Mouse (Mus musculus) ovary, postnatal 14 days (tissue): ENCODE results near the gene Hs6st3.

Source experiments
- DNase-seq: peaks from one replicate; pipeline ENCODE4 v3.0.0; 2022; ENCODE audit warnings: low spot score

The Hs6st3 gene

GRCm38 (mm10) chr14:119642874-119643273 lies 504.7 kb downstream of the Hs6st3 start:
- DNase-seq, result no peak

GRCm38 (mm10) chr14:119643840-119644239 lies 505.7 kb downstream of the Hs6st3 start:
- DNase-seq, result no peak

GRCm38 (mm10) chr14:119656936-119657335 lies 518.8 kb downstream of the Hs6st3 start:
- DNase-seq, result no peak

- peak; percentile 10 for DNase-seq
These were observed 527.6 kb downstream of the Hs6st3 start for GRCm38 (mm10) chr14:119665741-119666141.

- no peak for DNase-seq
These were observed 529.3 kb downstream of the Hs6st3 start for GRCm38 (mm10) chr14:119667421-119667820.

GRCm38 (mm10) chr14:119670836-119671587 lies 532.9 kb downstream of the Hs6st3 start:
- no peak for DNase-seq

- no peak for DNase-seq
These were observed 540.4 kb downstream of the Hs6st3 start for GRCm38 (mm10) chr14:119678574-119678973.

GRCm38 (mm10) chr14:119680052-119680451 lies 541.9 kb downstream of the Hs6st3 start:
- DNase-seq, result no peak

GRCm38 (mm10) chr14:119687885-119688284 lies 549.7 kb downstream of the Hs6st3 start:
- DNase-seq, result no peak

- no peak for DNase-seq
These were observed 561.8 kb downstream of the Hs6st3 start for GRCm38 (mm10) chr14:119699982-119700381.

GRCm38 (mm10) chr14:119714712-119715111 lies 576.6 kb downstream of the Hs6st3 start:
- no peak for DNase-seq

GRCm38 (mm10) chr14:119717323-119717722 lies 579.2 kb downstream of the Hs6st3 start:
- no peak for DNase-seq

- DNase-seq, result no peak
These were observed 587.0 kb downstream of the Hs6st3 start for GRCm38 (mm10) chr14:119725102-119725501.

GRCm38 (mm10) chr14:119731436-119732080 lies 593.4 kb downstream of the Hs6st3 start:
- no peak for DNase-seq

GRCm38 (mm10) chr14:119732219-119732618 lies 594.1 kb downstream of the Hs6st3 start:
- no peak for DNase-seq

GRCm38 (mm10) chr14:119737408-119737961 lies 599.3 kb downstream of the Hs6st3 start:
- DNase-seq, result no peak

- DNase-seq, result no peak
These were observed 603.6 kb downstream of the Hs6st3 start for GRCm38 (mm10) chr14:119741791-119742190.

- DNase-seq, result no peak
These were observed 623.2 kb downstream of the Hs6st3 start for GRCm38 (mm10) chr14:119761376-119761775.

GRCm38 (mm10) chr14:119772040-119772439 lies 633.9 kb downstream of the Hs6st3 start:
- DNase-seq, result no peak

- no peak for DNase-seq
These were observed 638.1 kb downstream of the Hs6st3 start for GRCm38 (mm10) chr14:119776261-119776660.

- DNase-seq, result no peak
These were observed 641.9 kb downstream of the Hs6st3 start for GRCm38 (mm10) chr14:119779982-119780588.

- DNase-seq, result no peak
These were observed 643.0 kb downstream of the Hs6st3 start for GRCm38 (mm10) chr14:119781111-119781510.

- no peak for DNase-seq
These were observed 651.3 kb downstream of the Hs6st3 start for GRCm38 (mm10) chr14:119789457-119789856.
